Mouse (Mus musculus) lung, embryonic 14.5 days (tissue): ENCODE data around the gene Btnl2. TPM values are rescaled to one million over a fixed set of nuclear protein-coding genes. Genes with fewer than 3 reads are reported as not detected.
A peak's percentile ranks its signal among the peaks of the same experiment; 100 is the strongest.

ENCODE experiments used
- ATAC-seq: fragments of 200-750 bp; cut with Nextera tagmentation; 2 replicates; pipeline ENCODE4 v1.8.0; 2017; ENCODE audit warnings: mild to moderate bottlenecking, moderate TSS enrichment, moderate library complexity; ENCODE audit not compliant: insufficient read depth
- DNase-seq: peaks from one replicate; pipeline ENCODE4 v3.0.0-alpha.2; 2015
- H3K27ac ChIP-seq: fragments of 300-500 bp; sonication (generic); 2 replicates; pipeline ENCODE4 v1.5.1; 2014; ENCODE audit warnings: low read depth, mild to moderate bottlenecking, moderate library complexity
- H3K27me3 ChIP-seq: fragments of 300-500 bp; sonication (generic); 2 replicates; pipeline ENCODE4 v1.6.1; 2014; ENCODE audit warnings: low read length, control low read depth; ENCODE audit not compliant: insufficient read depth
- H3K36me3 ChIP-seq: fragments of 300-500 bp; sonication (generic); 2 replicates; pipeline ENCODE4 v1.6.1; 2014; ENCODE audit warnings: control low read depth; ENCODE audit not compliant: insufficient read depth
- H3K4me1 ChIP-seq: fragments of 300-500 bp; sonication (generic); 2 replicates; pipeline ENCODE4 v1.6.1; 2014; ENCODE audit warnings: antibody characterized with exemption, control low read depth; ENCODE audit not compliant: insufficient read depth
- H3K4me2 ChIP-seq: fragments of 300-500 bp; sonication (generic); 2 replicates; pipeline ENCODE4 v1.6.1; 2014; ENCODE audit warnings: mild to moderate bottlenecking
- H3K4me3 ChIP-seq: fragments of 300-500 bp; sonication (generic); 2 replicates; pipeline ENCODE4 v1.5.1; 2014; ENCODE audit warnings: low read depth, low read length
- H3K9ac ChIP-seq: fragments of 300-500 bp; sonication (generic); 2 replicates; pipeline ENCODE4 v1.6.1; 2014
- H3K9me3 ChIP-seq: fragments of 300-500 bp; sonication (generic); 2 replicates; pipeline ENCODE4 v1.6.1; 2016; ENCODE audit warnings: low read depth, low read length, control low read depth
- CTCF ChIP-seq: IDR thresholded peaks from 2 replicates; pipeline ENCODE4 v1.5.1; 2016; ENCODE audit warnings: antibody characterized with exemption, low read depth
- WGBS: fragments of 180-500 bp; shearing (Covaris S2); extraction: QIAGEN DNeasy Blood & Tissue Kit; methylation state at CpG from one replicate; pipeline ENCODE4 v1.1.7; 2014; 5-methylcytosine and 5-hydroxymethylcytosine counted together
- polyA plus RNA-seq: library from polyadenylated mRNA; unstranded; fragments of >200 nt; fragmentation: Nextera tagmentation; extraction: Ambion mirVana; gene quantifications from 2 replicates; pipeline ENCODE4 v1.2.1, GENCODE M21; 2014

The Btnl2 gene
- polyA plus RNA-seq, 1 experiment from 2014 or later, result 0.07 TPM

GRCm38 (mm10) chr17:34312185-34312584, 42.4 kb upstream of the Btnl2 start:
- ATAC-seq (no peak), DNase-seq (no peak)
- Histone ChIP-seq H3K4me2 (no peak overlapping the region), H3K27ac (no peak overlapping the region), H3K4me1 (no peaks in the 10 kb centered on the region), H3K4me3 (no peak overlapping the region), H3K9ac (no peak overlapping the region), H3K9me3 (no peaks in the 10 kb centered on the region), H3K36me3 (no peaks in the 10 kb centered on the region), H3K27me3 (no peaks in the 10 kb centered on the region)
- 78% methylated on average over 1 of the region's 1 CpGs for WGBS
- no peak for TF ChIP-seq CTCF

GRCm38 (mm10) chr17:34313393-34313792, 41.2 kb upstream of the Btnl2 start:
- Histone ChIP-seq H3K4me1 (no peaks in the 10 kb centered on the region), H3K27me3 (no peaks in the 10 kb centered on the region), H3K36me3 (no peaks in the 10 kb centered on the region), H3K4me3 (no peak overlapping the region), H3K27ac (no peak overlapping the region), H3K9me3 (no peaks in the 10 kb centered on the region), H3K4me2 (no peak overlapping the region), H3K9ac (no peak overlapping the region)
- peak; percentile 87 for DNase-seq
- 32% methylated on average over 3 of the region's 3 CpGs for WGBS
- no peak for ATAC-seq
- peak; percentile 91 for TF ChIP-seq CTCF

- H3K36me3 ChIP-seq, result no peaks in the 10 kb centered on the region
Observed at GRCm38 (mm10) chr17:34314286-34314685, 40.3 kb upstream of the Btnl2 start.

GRCm38 (mm10) chr17:34315512-34315911, 39.1 kb upstream of the Btnl2 start:
- DNase-seq (no peak), ATAC-seq (no peak)
- no peaks in the 10 kb centered on the region for H3K9me3 ChIP-seq
- no peak for TF ChIP-seq CTCF
- no peak overlapping the region for H3K27ac ChIP-seq
- H3K4me1 ChIP-seq, result no peaks in the 10 kb centered on the region
- H3K4me2 ChIP-seq, result no peak overlapping the region
- no peaks in the 10 kb centered on the region for H3K27me3 ChIP-seq
- H3K9ac ChIP-seq, result no peak overlapping the region
- WGBS, result 79% methylated on average over 1 of the region's 1 CpGs
- no peak overlapping the region for H3K4me3 ChIP-seq
- no peaks in the 10 kb centered on the region for H3K36me3 ChIP-seq

More at GRCm38 (mm10) chr17:34314286-34314685, 40.3 kb upstream of the Btnl2 start:
- Histone ChIP-seq H3K4me2 (no peak overlapping the region), H3K4me1 (no peaks in the 10 kb centered on the region), H3K27ac (no peak overlapping the region), H3K9me3 (no peaks in the 10 kb centered on the region), H3K9ac (no peak overlapping the region), H3K27me3 (no peaks in the 10 kb centered on the region), H3K4me3 (no peak overlapping the region)
- 58% methylated on average over 9 of the region's 9 CpGs for WGBS
- no peak for DNase-seq
- ATAC-seq, result no peak
- no peak for TF ChIP-seq CTCF

- WGBS, result 69% methylated on average over 2 of the region's 2 CpGs
- H3K4me1 ChIP-seq, result no peaks in the 10 kb centered on the region
- H3K4me3 ChIP-seq, result no peak overlapping the region
- no peak for DNase-seq
- no peak overlapping the region for H3K27ac ChIP-seq
- H3K36me3 ChIP-seq, result no peaks in the 10 kb centered on the region
- no peak for TF ChIP-seq CTCF
- H3K27me3 ChIP-seq, result no peaks in the 10 kb centered on the region
- H3K4me2 ChIP-seq, result no peak overlapping the region
- ATAC-seq, result no peak
- no peaks in the 10 kb centered on the region for H3K9me3 ChIP-seq
- no peak overlapping the region for H3K9ac ChIP-seq
Observed at GRCm38 (mm10) chr17:34316697-34317096, 37.9 kb upstream of the Btnl2 start.

GRCm38 (mm10) chr17:34317275-34317674, 37.3 kb upstream of the Btnl2 start:
- TF ChIP-seq CTCF, result no peak
- Histone ChIP-seq H3K4me2 (no peak overlapping the region), H3K27ac (no peak overlapping the region), H3K9me3 (no peaks in the 10 kb centered on the region), H3K27me3 (no peaks in the 10 kb centered on the region), H3K36me3 (no peaks in the 10 kb centered on the region), H3K4me1 (no peaks in the 10 kb centered on the region), H3K4me3 (no peak overlapping the region), H3K9ac (no peak overlapping the region)
- ATAC-seq, result no peak
- 38% methylated on average over 2 of the region's 2 CpGs for WGBS
- no peak for DNase-seq

- DNase-seq (no peak), ATAC-seq (no peak)
- H3K27me3 ChIP-seq, result no peaks in the 10 kb centered on the region
- no peaks in the 10 kb centered on the region for H3K36me3 ChIP-seq
- 44% methylated on average over 4 of the region's 4 CpGs for WGBS
- no peak within 1 kb of the TSS for H3K9ac ChIP-seq
- H3K9me3 ChIP-seq, result no peaks in the 10 kb centered on the region
- H3K27ac ChIP-seq, result no peak within 1 kb of the TSS
- no peak within 1 kb of the TSS for H3K4me2 ChIP-seq
- H3K4me3 ChIP-seq, result no peak within 1 kb of the TSS
- no peaks in the 10 kb centered on the region for H3K4me1 ChIP-seq
- TF ChIP-seq CTCF, result no peak
Observed at GRCm38 (mm10) chr17:34325436-34325835, 29.2 kb upstream of the Btnl2 start, which contains the start of gene H2-Eb2. Gene H2-Eb2, plus strand, starts transcription at chr17:34325665.

GRCm38 (mm10) chr17:34326373-34326772, 28.2 kb upstream of the Btnl2 start:
- Histone ChIP-seq H3K36me3 (no peaks in the 10 kb centered on the region), H3K4me2 (no peak overlapping the region), H3K9ac (no peak overlapping the region), H3K27ac (no peak overlapping the region), H3K4me1 (no peaks in the 10 kb centered on the region), H3K9me3 (no peaks in the 10 kb centered on the region), H3K4me3 (no peak overlapping the region), H3K27me3 (no peaks in the 10 kb centered on the region)
- WGBS, result 74% methylated on average over 3 of the region's 3 CpGs
- DNase-seq (no peak), ATAC-seq (no peak)
- TF ChIP-seq CTCF, result no peak
